Mouse (Mus musculus) pancreas, adult 10 weeks (tissue): ENCODE measurements around the gene Pla1a. TPM values are rescaled to one million over a fixed set of nuclear protein-coding genes. Genes with fewer than 3 reads are reported as not detected.

ENCODE experiments used
- polyA plus RNA-seq: library from polyadenylated mRNA; stranded (reverse); fragments of 350-450 nt; fragmentation: Illumina TruSeq; extraction: RNeasy Lipid Tissue Mini Kit (QIAGEN cat#74804); gene quantifications from one replicate; pipeline ENCODE4 v1.2.3, GENCODE M21; 2015; ENCODE audit warnings: low read depth, low replicate concordance; ENCODE audit not compliant: insufficient read depth

The Pla1a gene
- 7.4 TPM for polyA plus RNA-seq

GRCm38 (mm10) chr16:38432498-38433425 lies at the start of gene Pla1a:
Pla1a (minus strand) TSS chr16:38433145.

GRCm38 (mm10) chr16:38455511-38456418 lies 22.8 kb upstream of the Pla1a start, which contains the start of gene Cd80:
Cd80 (plus strand) TSS chr16:38455561.

GRCm38 (mm10) chr16:38452442-38453202 lies 19.7 kb upstream of the Pla1a start, which contains the start of gene Adprh:
Adprh (minus strand) TSS chr16:38452703.

GRCm38 (mm10) chr16:38361933-38362332 lies 71.0 kb downstream of the Pla1a start, which contains the start of gene Popdc2:
Popdc2 (plus strand) TSS chr16:38362209.

GRCm38 (mm10) chr16:38346529-38347325 lies 86.2 kb downstream of the Pla1a start, which contains the start of the genes Cox17 and Gm21987:
Cox17 (plus strand) TSS chr16:38346991.
Gm21987 (plus strand) TSS chr16:38347040.

Other genes with a start within 250 kb of the Pla1a start
- not detected for gene Nr1i2, start 138.3 kb downstream of the Pla1a start, polyA plus RNA-seq
- 0.72 TPM for gene Maats1, start 91.0 kb downstream of the Pla1a start, polyA plus RNA-seq
- gene Cox17, start 86.2 kb downstream of the Pla1a start, polyA plus RNA-seq, result 62.2 TPM
- not detected for gene Gm21987, start 86.1 kb downstream of the Pla1a start, polyA plus RNA-seq
- gene Popdc2, start 70.9 kb downstream of the Pla1a start, polyA plus RNA-seq, result 0.63 TPM
- 5.6 TPM for gene Adprh, start 19.6 kb upstream of the Pla1a start, polyA plus RNA-seq
- not detected for gene Cd80, start 22.4 kb upstream of the Pla1a start, polyA plus RNA-seq
- 5.5 TPM for gene Timmdc1, start 89.5 kb upstream of the Pla1a start, polyA plus RNA-seq
- 9.7 TPM for gene Poglut1, start 117.1 kb upstream of the Pla1a start, polyA plus RNA-seq
- gene Tmem39a, start 125.6 kb upstream of the Pla1a start, polyA plus RNA-seq, result 43.6 TPM